Mouse (Mus musculus) R1 (cell line): ENCODE measurements around the gene D930007J09Rik.

Experiments
- DNase-seq: peaks from one replicate; pipeline ENCODE4 v3.0.0-alpha.2; 2018; ENCODE audit warnings: low read depth, low spot score

D930007J09Rik gene

GRCm38 (mm10) chr13:32802259-32803081 lies at the start of gene D930007J09Rik:
Gene D930007J09Rik, minus strand, starts transcription at chr13:32802849.
- peak; percentile 61 for DNase-seq

- peak; percentile 69 for DNase-seq
These were observed 49.3 kb upstream of the D930007J09Rik start for GRCm38 (mm10) chr13:32851967-32852366.

- peak; percentile 28 for DNase-seq
These were observed 48.2 kb upstream of the D930007J09Rik start, which contains the start of gene Serpinb1a for GRCm38 (mm10) chr13:32850668-32851404. Gene Serpinb1a, minus strand, starts transcription at chr13:32851185.

- DNase-seq: no peak
These were observed 47.5 kb upstream of the D930007J09Rik start for GRCm38 (mm10) chr13:32850156-32850555.

- DNase-seq: no peak
These were observed 47.0 kb upstream of the D930007J09Rik start for GRCm38 (mm10) chr13:32849531-32850123.

- DNase-seq: no peak
These were observed 46.4 kb upstream of the D930007J09Rik start for GRCm38 (mm10) chr13:32849092-32849491.

GRCm38 (mm10) chr13:32846221-32846620 lies 43.6 kb upstream of the D930007J09Rik start:
- no peak for DNase-seq

- no peak for DNase-seq
These were observed 38.7 kb upstream of the D930007J09Rik start for GRCm38 (mm10) chr13:32841349-32841748.

- DNase-seq: no peak
These were observed 36.7 kb upstream of the D930007J09Rik start for GRCm38 (mm10) chr13:32839314-32839713.

GRCm38 (mm10) chr13:32834513-32834912 lies 31.9 kb upstream of the D930007J09Rik start:
- DNase-seq: no peak

GRCm38 (mm10) chr13:32833237-32833636 lies 30.6 kb upstream of the D930007J09Rik start:
- DNase-seq: no peak

GRCm38 (mm10) chr13:32832776-32833175 lies 30.1 kb upstream of the D930007J09Rik start:
- DNase-seq: no peak

- no peak for DNase-seq
These were observed 29.0 kb upstream of the D930007J09Rik start for GRCm38 (mm10) chr13:32831505-32832273.

- no peak for DNase-seq
These were observed 26.2 kb upstream of the D930007J09Rik start for GRCm38 (mm10) chr13:32828886-32829285.

GRCm38 (mm10) chr13:32827951-32828350 lies 25.3 kb upstream of the D930007J09Rik start:
- peak; percentile 65 for DNase-seq

- DNase-seq: no peak
These were observed 24.6 kb upstream of the D930007J09Rik start for GRCm38 (mm10) chr13:32827111-32827822.

GRCm38 (mm10) chr13:32825546-32825945 lies 22.9 kb upstream of the D930007J09Rik start:
- DNase-seq: no peak

GRCm38 (mm10) chr13:32824377-32825330 lies 22.0 kb upstream of the D930007J09Rik start:
- no peak for DNase-seq

- peak; percentile 69 for DNase-seq
These were observed 20.5 kb upstream of the D930007J09Rik start for GRCm38 (mm10) chr13:32823126-32823525.

- DNase-seq: no peak
These were observed 19.0 kb upstream of the D930007J09Rik start for GRCm38 (mm10) chr13:32821671-32822070.
